8 mouse cellular contexts compared by ENCODE assay signal in the genomic region with DNA sequence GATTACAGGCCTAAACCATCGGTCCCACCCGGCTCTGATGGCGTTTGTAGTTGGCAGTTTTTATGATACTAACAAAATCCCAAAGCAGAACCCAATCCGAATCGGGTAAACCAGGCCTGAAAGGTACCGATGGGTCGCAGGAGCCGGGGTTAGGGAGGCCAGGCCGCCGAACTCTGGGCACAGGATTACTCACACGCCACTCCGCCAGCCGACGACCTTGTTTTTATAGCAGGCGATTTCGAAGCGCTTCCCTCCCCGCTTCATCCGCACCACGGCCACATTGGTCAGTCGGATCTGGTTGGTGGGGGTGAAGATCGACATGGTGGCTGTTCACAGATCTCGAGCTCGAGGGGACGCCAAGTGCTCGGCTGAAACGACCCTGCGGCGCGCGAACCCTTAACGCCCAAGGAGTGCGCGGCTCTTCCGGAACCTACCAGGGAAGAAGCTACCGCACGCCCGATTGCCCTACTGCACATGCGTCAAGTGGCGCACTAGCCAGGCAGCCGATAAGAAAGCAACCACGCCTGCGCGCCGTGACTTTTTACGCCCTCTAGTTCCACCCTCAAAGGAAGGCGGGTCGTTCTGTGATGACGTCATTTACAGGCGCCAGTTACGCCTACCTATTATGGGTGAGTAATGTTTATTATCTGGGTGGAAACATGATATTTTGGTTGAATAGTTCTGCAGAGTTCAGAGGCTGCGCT. TPM values are rescaled to one million over a fixed set of nuclear protein-coding genes. Genes with fewer than 3 reads are reported as not detected.
DNase-seq lines count a peak whose midpoint lies in the region; ATAC-seq lines count a peak whose summit lies in the region.

Gene Sbds (minus strand): TSS at position 514 of the 704 bp plus-strand sequence.
Gene Tyw1 (plus strand): TSS at position 603 of the 704 bp plus-strand sequence.

- under 1% methylated on average over 52 of the region's 52 CpGs for WGBS in heart, embryonic 14.5 days
- WGBS in liver, embryonic 13.5 days (ENCODE audit: insufficient replicate concordance) = under 1% methylated on average over 52 of the region's 52 CpGs
- WGBS in stomach, embryonic 16.5 days = under 1% methylated on average over 52 of the region's 52 CpGs

- peak; percentile 74 for ATAC-seq in CD4-positive, CD25-positive, alpha-beta regulatory T cell, adult 4 months
- peak; percentile 90 for ATAC-seq in heart, embryonic 14.5 days (ENCODE audit: insufficient number of reproducible peaks, insufficient read depth, low FRiP score, low read depth)
- ATAC-seq in liver, embryonic 13.5 days (ENCODE audit: low read depth) = peak; percentile 84
- ATAC-seq in stomach, embryonic 16.5 days (ENCODE audit: insufficient read depth, low FRiP score) = peak; percentile 91

- H3K27ac ChIP-seq in heart, embryonic 14.5 days (replicated peaks in 1 of 2; ENCODE audit: control insufficient read depth in 1 of 2, insufficient read depth in 1 of 2, low read depth in 2 of 2, low read length in 2 of 2) = peak within 1 kb of the TSS; percentile 91 to 99
- H3K27ac ChIP-seq in liver, embryonic 13.5 days = peak within 1 kb of the TSS; percentile 92
- H3K27ac ChIP-seq in stomach, embryonic 16.5 days (ENCODE audit: low read length) = peak within 1 kb of the TSS; percentile 85

- peak within 1 kb of the TSS; percentile 91 for H3K9ac ChIP-seq in heart, embryonic 14.5 days (ENCODE audit: low read length)
- peak within 1 kb of the TSS; percentile 92 for H3K9ac ChIP-seq in liver, embryonic 13.5 days
- peak within 1 kb of the TSS; percentile 85 for H3K9ac ChIP-seq in stomach, embryonic 16.5 days (ENCODE audit: low read length)

- no peaks in the 10 kb centered on the region for H3K9me3 ChIP-seq in heart, embryonic 14.5 days (ENCODE audit: control insufficient read depth, low read length)
- H3K9me3 ChIP-seq in liver, embryonic 13.5 days (replicated peaks) = no peaks in the 10 kb centered on the region
- no peaks in the 10 kb centered on the region for H3K9me3 ChIP-seq in stomach, embryonic 16.5 days (replicated peaks; ENCODE audit: control insufficient read depth, low read length)

- no peaks in the 10 kb centered on the region for H3K27me3 ChIP-seq in heart, embryonic 14.5 days (ENCODE audit: control insufficient read depth, insufficient read depth, low read length)
- H3K27me3 ChIP-seq in liver, embryonic 13.5 days = no peaks in the 10 kb centered on the region
- H3K27me3 ChIP-seq in stomach, embryonic 16.5 days (ENCODE audit: control insufficient read depth, insufficient read depth, low read length) = no peaks in the 10 kb centered on the region

- peaks cover 37% of the 10 kb centered on the region for H3K36me3 ChIP-seq in heart, embryonic 14.5 days (ENCODE audit: control insufficient read depth, insufficient read depth, low read length)
- H3K36me3 ChIP-seq in liver, embryonic 13.5 days = peaks cover 39% of the 10 kb centered on the region
- H3K36me3 ChIP-seq in stomach, embryonic 16.5 days (ENCODE audit: control insufficient read depth, insufficient read depth, low read length) = peaks cover 10% of the 10 kb centered on the region; the same call in 1 of the 2 replicates

- peak within 1 kb of the TSS; percentile 76 to 100 for H3K4me3 ChIP-seq in heart, embryonic 14.5 days (ENCODE audit: control insufficient read depth in 1 of 2, insufficient read depth in 1 of 2, low read depth in 1 of 2, low read length in 2 of 2)
- H3K4me3 ChIP-seq in liver, embryonic 13.5 days (replicated peaks) = peak within 1 kb of the TSS; percentile 75
- H3K4me3 ChIP-seq in stomach, embryonic 16.5 days (replicated peaks; ENCODE audit: low read length) = peak within 1 kb of the TSS; percentile 60

- H3K4me1 ChIP-seq in heart, embryonic 14.5 days (ENCODE audit: control insufficient read depth in 2 of 2, insufficient read depth in 2 of 2, low read length in 2 of 2) = peaks cover 0 to 15% of the 10 kb centered on the region in 2 experiments; a peak in 2 of 4 replicates
- peaks cover 34% of the 10 kb centered on the region for H3K4me1 ChIP-seq in liver, embryonic 13.5 days (replicated peaks)
- peaks cover 16% of the 10 kb centered on the region for H3K4me1 ChIP-seq in stomach, embryonic 16.5 days (ENCODE audit: control insufficient read depth, insufficient read depth, low read length)

- peak; percentile 99 for DNase-seq in c-Kit-negative CD71-positive TER-119-positive erythroid progenitor cells, embryonic 14.5 days (ENCODE audit: low read depth, low spot score)
- peak; percentile 98 for DNase-seq in fibroblast of lung, adult 2 months (ENCODE audit: low read depth)
- peak; percentile 99 for DNase-seq in kidney, postnatal 14 days
- peak; percentile 97 for DNase-seq in liver, embryonic 13.5 days
- peak; percentile 96 for DNase-seq in neural tube, embryonic 10.5 days (ENCODE audit: extremely low spot score, low spot score)

- H3K4me2 ChIP-seq in heart, embryonic 14.5 days (ENCODE audit: low read length) = peak within 1 kb of the TSS; percentile 77
- H3K4me2 ChIP-seq in liver, embryonic 13.5 days = peak within 1 kb of the TSS; percentile 85
- H3K4me2 ChIP-seq in stomach, embryonic 16.5 days (ENCODE audit: low read depth, low read length) = peak within 1 kb of the TSS; percentile 82

RNA-seq across cellular contexts. Expression of gene Sbds, which starts in this region (rescaled TPM):
- polyA plus RNA-seq in CD4-positive, CD25-positive, alpha-beta regulatory T cell, adult 4 months (2017; shearing (Covaris generic)) = 100 to 1,000 TPM; 124 to 164 TPM
- polyA plus RNA-seq in heart, embryonic 14.5 days (2014; fragmentation: Nextera tagmentation; extraction: Ambion mirVana) = 48.2 and 52.4 TPM in 2 replicates
- 55.0 and 64.9 TPM in 2 replicates for polyA plus RNA-seq in liver, embryonic 13.5 days (2015; fragmentation: Nextera tagmentation; extraction: Ambion mirVana)
- 69.6 and 70.3 TPM in 2 replicates for polyA plus RNA-seq in stomach, embryonic 16.5 days (2015; fragmentation: Nextera tagmentation; extraction: Ambion mirVana)

RNA-seq across cellular contexts. Expression of gene Tyw1, which starts in this region (rescaled TPM):
- 10 to 100 TPM; 22.1 to 44.6 TPM for polyA plus RNA-seq in CD4-positive, CD25-positive, alpha-beta regulatory T cell, adult 4 months (2017; shearing (Covaris generic))
- 16.5 and 17.3 TPM in 2 replicates for polyA plus RNA-seq in heart, embryonic 14.5 days (2014; fragmentation: Nextera tagmentation; extraction: Ambion mirVana)
- 16.0 and 18.0 TPM in 2 replicates for polyA plus RNA-seq in liver, embryonic 13.5 days (2015; fragmentation: Nextera tagmentation; extraction: Ambion mirVana)
- polyA plus RNA-seq in stomach, embryonic 16.5 days (2015; fragmentation: Nextera tagmentation; extraction: Ambion mirVana) = 21.6 and 25.2 TPM in 2 replicates

Comparison
In these comparisons a context has a peak if more than half of its experiments do, and no peak if none do; other contexts are left out.
1. Peak in every context shown above with its lines: DNase-seq, ATAC-seq, H3K4me3 ChIP-seq and H3K27ac ChIP-seq.